Mouse (Mus musculus) forebrain, embryonic 11.5 days (tissue): Measurements from ENCODE around the gene Troap. TPM values are rescaled to one million over a fixed set of nuclear protein-coding genes. Genes with fewer than 3 reads are reported as not detected.
"Not testable (repeated sequence)": the region's sequence is repeated elsewhere in the genome, so short reads cannot be mapped to it uniquely, and the experiment has no call there.

Experiments
- ATAC-seq: fragments of 200-750 bp; cut with Nextera tagmentation; replicated peaks from 2 replicates; pipeline ENCODE4 v1.8.0; 2017; ENCODE audit warnings: moderate TSS enrichment; ENCODE audit not compliant: low FRiP score
- DNase-seq: peaks from one replicate; pipeline ENCODE4 v3.0.0-alpha.2; 2017; ENCODE audit warnings: low spot score
- H3K27ac ChIP-seq: fragments of 300-500 bp; sonication (generic); 2 replicates; pipeline ENCODE4 v1.5.1; 2014; ENCODE audit warnings: low read depth, low read length
- H3K27me3 ChIP-seq: fragments of 300-500 bp; sonication (generic); 2 replicates; pipeline ENCODE4 v1.6.1; 2014; ENCODE audit warnings: mild to moderate bottlenecking, low read length, mixed read lengths; ENCODE audit not compliant: control insufficient read depth, insufficient read depth
- H3K36me3 ChIP-seq: fragments of 300-500 bp; sonication (generic); 2 replicates; pipeline ENCODE4 v1.6.1; 2014; ENCODE audit warnings: mild to moderate bottlenecking, low read length, moderate library complexity, mixed read lengths; ENCODE audit not compliant: control insufficient read depth, insufficient read depth
- H3K4me1 ChIP-seq: fragments of 300-500 bp; sonication (generic); replicated peaks from 2 replicates; pipeline ENCODE4 v1.6.1; 2014; ENCODE audit warnings: low read length, mixed read lengths; ENCODE audit not compliant: control insufficient read depth, insufficient read depth
- H3K4me2 ChIP-seq: fragments of 300-500 bp; sonication (generic); 2 replicates; pipeline ENCODE4 v1.6.1; 2014; ENCODE audit warnings: low read depth, mild to moderate bottlenecking, low read length, moderate library complexity, mixed read lengths; ENCODE audit not compliant: severe bottlenecking
- H3K4me3 ChIP-seq: fragments of 300-500 bp; sonication (generic); 2 replicates; pipeline ENCODE4 v1.5.1; 2014; ENCODE audit warnings: low read depth, low read length
- H3K9ac ChIP-seq: fragments of 300-500 bp; sonication (generic); 2 replicates; pipeline ENCODE4 v1.6.1; 2014; ENCODE audit warnings: low read length
- H3K9me3 ChIP-seq: fragments of 300-500 bp; sonication (generic); 2 replicates; pipeline ENCODE4 v1.6.1; 2016; ENCODE audit warnings: low read length, mixed read lengths; ENCODE audit not compliant: control insufficient read depth
- WGBS: fragments of 180-500 bp; shearing (Covaris S2); extraction: QIAGEN DNeasy Blood & Tissue Kit; methylation state at CpG from one replicate; pipeline ENCODE4 v1.1.7; 2014; 5-methylcytosine and 5-hydroxymethylcytosine counted together
- polyA plus RNA-seq: library from polyadenylated mRNA; unstranded; fragments of >200 nt; fragmentation: Nextera tagmentation; extraction: Ambion mirVana; gene quantifications from 2 replicates; pipeline ENCODE4 v1.2.1, GENCODE M21; 2014

Gene Troap
- polyA plus RNA-seq, 1 experiment from 2014 or later, result 40.2 TPM

- H3K27me3 ChIP-seq, result no peaks in the 10 kb centered on the region
- no peak overlapping the region for H3K4me3 ChIP-seq
- H3K27ac ChIP-seq, result no peak overlapping the region
- DNase-seq (no peak), ATAC-seq (no peak)
- H3K9me3 ChIP-seq, result no peaks in the 10 kb centered on the region
- H3K4me1 ChIP-seq, result no peaks in the 10 kb centered on the region
- no peaks in the 10 kb centered on the region; the same call in 1 of the 2 replicates for H3K36me3 ChIP-seq
- H3K9ac ChIP-seq, result no peak overlapping the region
- 94% methylated on average over 5 of the region's 5 CpGs for WGBS
- no peak overlapping the region for H3K4me2 ChIP-seq
Observed at GRCm38 (mm10) chr15:99038797-99039196, 35.6 kb upstream of the Troap start.

- ATAC-seq (no peak), DNase-seq (no peak)
- Histone ChIP-seq H3K4me2 (no peak overlapping the region), H3K9me3 (no peaks in the 10 kb centered on the region), H3K4me1 (no peaks in the 10 kb centered on the region), H3K4me3 (no peak overlapping the region), H3K9ac (no peak overlapping the region), H3K27ac (no peak overlapping the region), H3K27me3 (no peaks in the 10 kb centered on the region), H3K36me3 (no peaks in the 10 kb centered on the region; the same call in 1 of the 2 replicates)
- WGBS, result 83% methylated on average over 4 of the region's 4 CpGs
Observed at GRCm38 (mm10) chr15:99039306-99039705, 35.1 kb upstream of the Troap start.

GRCm38 (mm10) chr15:99039996-99040919 lies 34.1 kb upstream of the Troap start:
- ATAC-seq (no peak), DNase-seq (no peak)
- 0 out of 2 replicates have a peak, but pooled peaks cover 3% of the 10 kb centered on the region for H3K4me1 ChIP-seq
- no peak overlapping the region for H3K27ac ChIP-seq
- no peaks in the 10 kb centered on the region for H3K27me3 ChIP-seq
- H3K36me3 ChIP-seq, result no peaks in the 10 kb centered on the region; the same call in 1 of the 2 replicates
- H3K9me3 ChIP-seq, result no peaks in the 10 kb centered on the region
- no peak overlapping the region for H3K4me3 ChIP-seq
- 74% methylated on average over 26 of the region's 26 CpGs for WGBS
- H3K4me2 ChIP-seq, result no peak overlapping the region
- H3K9ac ChIP-seq, result no peak overlapping the region

- Histone ChIP-seq H3K4me3 (no peak overlapping the region), H3K27me3 (no peaks in the 10 kb centered on the region), H3K9me3 (no peaks in the 10 kb centered on the region), H3K4me1 (0 out of 2 replicates have a peak, but pooled peaks cover 3% of the 10 kb centered on the region), H3K4me2 (no peak overlapping the region), H3K36me3 (no peaks in the 10 kb centered on the region), H3K9ac (no peak overlapping the region), H3K27ac (no peak overlapping the region)
- ATAC-seq, result no peak
- WGBS, result 55% methylated on average over 21 of the region's 21 CpGs
- DNase-seq, result no peak
Observed at GRCm38 (mm10) chr15:99040920-99041856, 33.2 kb upstream of the Troap start.

GRCm38 (mm10) chr15:99042334-99042733 lies 32.0 kb upstream of the Troap start:
- DNase-seq (no peak), ATAC-seq (no peak)
- Histone ChIP-seq H3K36me3 (no peaks in the 10 kb centered on the region), H3K9me3 (no peaks in the 10 kb centered on the region), H3K4me3 (no peak overlapping the region), H3K4me2 (no peak overlapping the region), H3K27ac (no peak overlapping the region), H3K27me3 (no peaks in the 10 kb centered on the region), H3K9ac (no peak overlapping the region), H3K4me1 (0 out of 2 replicates have a peak, but pooled peaks cover 3% of the 10 kb centered on the region)
- WGBS, result 84% methylated on average over 5 of the region's 5 CpGs

- Histone ChIP-seq H3K9ac (no peak overlapping the region), H3K4me2 (no peak overlapping the region), H3K9me3 (no peaks in the 10 kb centered on the region), H3K27ac (no peak overlapping the region), H3K4me3 (no peak overlapping the region), H3K27me3 (no peaks in the 10 kb centered on the region), H3K36me3 (no peaks in the 10 kb centered on the region), H3K4me1 (0 out of 2 replicates have a peak, but pooled peaks cover 3% of the 10 kb centered on the region)
- 51% methylated on average over 3 of the region's 3 CpGs for WGBS
- no peak for DNase-seq
- ATAC-seq, result no peak
Observed at GRCm38 (mm10) chr15:99044854-99045253, 29.5 kb upstream of the Troap start.

GRCm38 (mm10) chr15:99045734-99046133 lies 28.6 kb upstream of the Troap start:
- H3K9ac ChIP-seq, H3K27me3 ChIP-seq, ATAC-seq, H3K4me1 ChIP-seq, H3K4me2 ChIP-seq, H3K36me3 ChIP-seq, DNase-seq, H3K27ac ChIP-seq, H3K4me3 ChIP-seq, H3K9me3 ChIP-seq: not testable (repeated sequence)
- WGBS, result 86% methylated on average over 6 of the region's 6 CpGs

- no peaks in the 10 kb centered on the region for H3K9me3 ChIP-seq
- 36% methylated on average over 13 of the region's 13 CpGs for WGBS
- peaks cover 19% of the 10 kb centered on the region for H3K27me3 ChIP-seq
- no peak overlapping the region for H3K9ac ChIP-seq
- no peak overlapping the region for H3K4me3 ChIP-seq
- no peak overlapping the region for H3K4me2 ChIP-seq
- H3K4me1 ChIP-seq, result peaks cover 7% of the 10 kb centered on the region; the same call in 1 of the 2 replicates
- ATAC-seq, result no peak
- peak; percentile 70 for DNase-seq
- H3K36me3 ChIP-seq, result no peaks in the 10 kb centered on the region
- no peak overlapping the region for H3K27ac ChIP-seq
Observed at GRCm38 (mm10) chr15:99049473-99050253, 24.7 kb upstream of the Troap start.
